In the genomic region with DNA sequence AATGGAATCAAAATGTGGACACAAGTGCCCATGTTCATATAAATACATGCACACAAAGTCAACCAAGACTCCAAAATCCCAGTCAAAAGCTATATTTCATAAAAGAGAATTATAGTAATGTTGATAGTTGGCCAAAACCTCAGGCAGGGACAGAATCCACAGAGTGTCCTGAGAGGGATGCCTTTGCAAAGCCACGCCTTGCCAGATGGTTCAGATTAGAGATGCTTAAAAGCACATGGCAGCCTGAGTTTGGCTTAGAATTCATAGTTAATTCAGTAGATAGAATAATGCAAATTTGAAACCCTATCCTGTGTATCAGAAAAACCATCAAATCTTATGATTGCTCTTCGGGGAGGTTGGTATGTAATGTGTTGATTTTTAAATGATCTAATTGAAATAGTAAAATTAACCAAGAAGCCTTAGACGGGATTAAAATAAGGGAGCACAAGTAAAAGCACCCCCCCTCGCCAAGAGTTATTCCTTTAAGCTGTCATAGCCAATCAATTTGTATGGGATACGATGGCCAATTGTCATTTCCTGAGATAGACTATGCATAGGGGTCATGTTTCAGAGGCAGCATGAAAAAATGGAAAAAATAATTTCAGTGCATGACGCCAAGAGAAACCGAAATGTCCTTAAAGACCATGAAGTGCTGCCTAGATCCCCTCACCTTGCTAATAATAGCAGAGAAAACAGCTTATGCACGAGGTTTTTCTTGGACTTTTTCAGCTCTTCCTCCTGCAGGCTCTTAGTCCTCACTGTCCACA, we compare ENCODE assay signal across 14 mouse cellular contexts.
DNase-seq lines count a peak whose midpoint lies in the region; ATAC-seq lines count a peak whose summit lies in the region.
"Had no signal": no experiment of that assay in that cellular context is flagged by ENCODE, and none has a peak within 500 bp of the region (broad histone marks: within the 10 kb centered on the region; RNA-seq: fewer than 3 reads in every experiment).

No protein-coding gene starts in this region.

- no peaks in the 10 kb centered on the region for H3K4me1 ChIP-seq in hindbrain, embryonic 11.5 days (replicated peaks; ENCODE audit: control insufficient read depth, insufficient read depth, low read length)
- H3K4me1 ChIP-seq in hindbrain, embryonic 10.5 days (replicated peaks) = no peaks in the 10 kb centered on the region; the same call in 1 of the 2 replicates
- H3K4me1 ChIP-seq in embryonic facial prominence, embryonic 15.5 days = no peaks in the 10 kb centered on the region; the same call in none of the 2 replicates
- H3K4me1 ChIP-seq: heart, embryonic 12.5 days had no signal

- DNase-seq in hindbrain, embryonic 11.5 days (ENCODE audit: low spot score) = peak; percentile 14
- DNase-seq in hindbrain, embryonic 10.5 days (ENCODE audit: low spot score) = no peak
- DNase-seq in adipocyte (ENCODE audit: low spot score) = peak; percentile 15
- peak; percentile 84 for DNase-seq in cerebellum, adult 9-11 months
- DNase-seq in adrenal gland, postnatal 36 days = no peak
- no peak for DNase-seq in thymus, postnatal 25 days
- DNase-seq: lung, postnatal 36 days had no signal

- H3K9ac ChIP-seq in hindbrain, embryonic 11.5 days (ENCODE audit: low read depth, low read length) = no peak overlapping the region
- H3K9ac ChIP-seq in embryonic facial prominence, embryonic 15.5 days = no peak overlapping the region
- H3K9ac ChIP-seq: heart, embryonic 12.5 days had no signal

- H3K4me2 ChIP-seq in hindbrain, embryonic 11.5 days (replicated peaks; ENCODE audit: low read depth, low read length) = no peak overlapping the region
- 0 out of 2 replicates have a peak overlapping the region, but pooled peaks have one; percentile 10 for H3K4me2 ChIP-seq in embryonic facial prominence, embryonic 15.5 days (replicated peaks)
- H3K4me2 ChIP-seq: heart, embryonic 12.5 days; liver, embryonic 11.5 days had no signal

- no peaks in the 10 kb centered on the region for H3K9me3 ChIP-seq in hindbrain, embryonic 11.5 days (ENCODE audit: control insufficient read depth, low read length)
- no peaks in the 10 kb centered on the region for H3K9me3 ChIP-seq in hindbrain, embryonic 10.5 days
- H3K9me3 ChIP-seq in embryonic facial prominence, embryonic 15.5 days (replicated peaks) = no peaks in the 10 kb centered on the region
- H3K9me3 ChIP-seq: heart, embryonic 12.5 days had no signal

- no peaks in the 10 kb centered on the region for H3K36me3 ChIP-seq in hindbrain, embryonic 11.5 days (ENCODE audit: control insufficient read depth, insufficient read depth, low read length)
- no peaks in the 10 kb centered on the region for H3K36me3 ChIP-seq in hindbrain, embryonic 10.5 days
- H3K36me3 ChIP-seq in embryonic facial prominence, embryonic 15.5 days = no peaks in the 10 kb centered on the region
- H3K36me3 ChIP-seq: heart, embryonic 12.5 days had no signal

- WGBS in hindbrain, embryonic 11.5 days = 79% methylated on average over 8 of the region's 8 CpGs
- 85% methylated on average over 8 of the region's 8 CpGs for WGBS in hindbrain, embryonic 10.5 days
- WGBS in embryonic facial prominence, embryonic 15.5 days = 32% methylated on average over 8 of the region's 8 CpGs

- no peak for ATAC-seq in hindbrain, embryonic 11.5 days (ENCODE audit: low FRiP score)
- ATAC-seq in embryonic facial prominence, embryonic 15.5 days (ENCODE audit: insufficient number of reproducible peaks, low FRiP score, low TSS enrichment, low read depth) = peak; percentile 82
- ATAC-seq in megakaryocyte-erythroid progenitor cell, adult 5-6 weeks (replicated peaks; ENCODE audit: low FRiP score, low TSS enrichment, poor library complexity, severe bottlenecking) = no peak
- ATAC-seq: hindbrain, embryonic 16.5 days had no signal

- no peak overlapping the region for H3K27ac ChIP-seq in hindbrain, embryonic 11.5 days (ENCODE audit: low read depth, low read length)
- H3K27ac ChIP-seq in hindbrain, embryonic 10.5 days = no peak overlapping the region
- peak overlapping the region; percentile 44; the same call in 1 of the 2 replicates for H3K27ac ChIP-seq in embryonic facial prominence, embryonic 15.5 days (replicated peaks)
- H3K27ac ChIP-seq: stomach, postnatal 0 days had no signal

- H3K4me3 ChIP-seq in hindbrain, embryonic 11.5 days (ENCODE audit: low read depth, low read length) = no peak overlapping the region
- no peak overlapping the region for H3K4me3 ChIP-seq in hindbrain, embryonic 10.5 days
- H3K4me3 ChIP-seq in embryonic facial prominence, embryonic 15.5 days (replicated peaks) = no peak overlapping the region
- H3K4me3 ChIP-seq: heart, embryonic 12.5 days had no signal

- H3K27me3 ChIP-seq in hindbrain, embryonic 11.5 days (ENCODE audit: control insufficient read depth, insufficient read depth, low read length) = no peaks in the 10 kb centered on the region
- H3K27me3 ChIP-seq in hindbrain, embryonic 10.5 days (ENCODE audit: insufficient read depth, poor library complexity, severe bottlenecking) = no peaks in the 10 kb centered on the region
- no peaks in the 10 kb centered on the region for H3K27me3 ChIP-seq in embryonic facial prominence, embryonic 15.5 days
- H3K27me3 ChIP-seq: CH12.LX; heart, embryonic 12.5 days had no signal

Comparison
In these comparisons a context has a peak if more than half of its experiments do, and no peak if none do; other contexts are left out.
1. DNase-seq: peak in hindbrain, embryonic 11.5 days (single experiment), adipocyte (single experiment) and cerebellum, adult 9-11 months (single experiment); none in hindbrain, embryonic 10.5 days (single experiment), adrenal gland, postnatal 36 days (0 of 2) and thymus, postnatal 25 days (single experiment).